Mouse (Mus musculus): ENCODE measurements around the gene Pip4k2c. TPM values are rescaled to one million over a fixed set of nuclear protein-coding genes. Genes with fewer than 3 reads are reported as not detected.

Pip4k2c gene
- polyA plus RNA-seq, 1 experiment from 2014 or later: 33.0 TPM

DNA sequence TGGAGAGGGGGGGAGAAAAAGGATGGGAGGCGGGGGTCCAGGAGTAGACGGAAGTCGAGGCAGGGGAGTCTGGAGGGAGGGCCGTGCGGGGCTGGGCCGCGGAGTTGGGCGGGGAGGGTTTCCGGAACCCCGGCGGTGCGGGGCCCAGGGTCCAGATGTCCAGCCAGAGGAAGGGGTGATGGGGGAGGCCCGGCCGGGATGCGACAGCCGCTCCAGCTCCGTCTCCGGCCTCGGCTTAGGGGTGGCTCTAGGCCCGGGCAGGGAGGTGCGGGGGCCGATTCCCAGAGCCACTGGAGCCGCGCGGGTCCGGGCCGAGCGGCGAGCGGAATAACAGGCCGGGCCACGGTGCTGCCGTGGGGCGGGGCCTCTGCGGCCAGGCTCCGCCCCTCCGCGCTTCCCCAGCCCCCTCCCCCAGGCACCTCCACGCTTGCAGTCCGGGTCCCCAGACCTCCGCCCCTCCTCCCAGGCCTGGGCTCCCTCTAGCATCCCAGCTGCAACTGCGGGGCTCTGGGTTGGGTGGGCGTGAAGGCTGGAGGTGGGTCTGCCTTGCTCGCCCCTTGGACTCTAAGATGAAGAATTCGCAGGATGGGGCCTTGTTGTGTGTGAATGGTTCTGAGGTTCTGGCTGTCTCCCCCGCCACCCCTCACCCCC lies 22.8 kb downstream of the Pip4k2c start:
- Histone ChIP-seq H3K36me3 (ENCODE audit: inconsistent target) (no peaks in the 10 kb centered on the region), H3K4me3 (ENCODE audit: inconsistent target) (no peak overlapping the region), H3K79me2 (ENCODE audit: inconsistent target) (no peaks in the 10 kb centered on the region), H3K27ac (no peak overlapping the region)
- 1% methylated on average over 44 of the region's 46 CpGs for WGBS (ENCODE audit: missing documents)

DNA sequence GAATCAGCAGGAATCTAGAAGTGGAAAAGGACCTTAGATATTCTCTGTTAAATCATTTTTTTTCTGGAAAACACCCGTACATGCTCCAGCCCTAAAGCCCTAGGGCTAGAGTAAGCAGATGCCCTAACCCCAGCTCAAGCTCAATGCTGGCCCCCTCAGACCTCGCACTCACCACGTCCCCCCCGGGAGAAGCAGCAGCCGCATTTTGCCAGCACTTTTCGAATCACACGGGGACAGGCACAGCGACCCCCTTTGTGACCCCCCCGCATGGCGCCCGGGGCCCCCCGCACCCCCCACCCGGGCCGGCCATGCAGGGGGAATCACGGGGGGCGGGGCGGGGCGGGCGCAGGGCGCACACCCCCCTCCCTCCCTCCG lies 23.3 kb downstream of the Pip4k2c start:
- 2% methylated on average over 11 of the region's 21 CpGs for WGBS (ENCODE audit: missing documents)
- H3K79me2 ChIP-seq (ENCODE audit: inconsistent target): no peaks in the 10 kb centered on the region
- H3K4me3 ChIP-seq (ENCODE audit: inconsistent target): no peak overlapping the region
- H3K27ac ChIP-seq: no peak overlapping the region
- no peaks in the 10 kb centered on the region for H3K36me3 ChIP-seq (ENCODE audit: inconsistent target)

DNA sequence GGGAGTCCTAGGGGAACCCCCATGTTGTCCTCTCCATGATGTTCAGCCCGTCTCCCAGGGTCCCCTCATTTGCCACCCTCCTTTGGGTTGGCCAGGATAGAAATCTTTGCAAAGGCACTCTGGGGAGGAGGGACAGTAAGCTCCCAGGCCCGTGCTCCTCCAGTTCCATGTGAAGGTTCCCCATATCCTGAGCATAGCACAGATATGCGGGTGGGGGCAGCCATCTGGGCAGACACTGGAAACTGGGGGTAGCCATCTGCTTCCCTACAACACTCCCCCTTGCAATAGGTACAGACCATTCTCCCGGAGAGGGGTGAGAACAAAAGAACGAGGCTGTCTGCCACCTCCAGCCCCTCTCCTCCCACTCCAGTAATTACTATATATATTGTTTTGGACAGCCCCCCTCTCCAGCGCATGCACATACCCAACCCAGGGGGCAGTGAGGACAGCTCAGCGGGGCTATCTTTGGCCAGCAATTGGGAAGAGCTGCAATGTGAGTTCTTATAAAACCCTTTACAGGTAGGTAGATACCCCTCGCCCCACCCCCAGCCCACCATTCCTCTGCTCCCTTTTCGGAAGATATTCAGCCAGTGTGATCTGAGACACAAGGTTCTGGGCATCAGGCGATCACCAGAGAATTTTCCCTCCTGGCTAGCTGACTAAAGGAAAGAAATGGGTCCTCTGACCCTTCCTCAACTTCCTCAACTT lies 23.9 kb downstream of the Pip4k2c start:
- no peaks in the 10 kb centered on the region for H3K36me3 ChIP-seq (ENCODE audit: inconsistent target)
- WGBS (ENCODE audit: missing documents): 79% methylated on average over 10 of the region's 10 CpGs
- H3K4me3 ChIP-seq (ENCODE audit: inconsistent target): no peak overlapping the region
- no peak overlapping the region for H3K27ac ChIP-seq
- H3K79me2 ChIP-seq (ENCODE audit: inconsistent target): no peaks in the 10 kb centered on the region

DNA sequence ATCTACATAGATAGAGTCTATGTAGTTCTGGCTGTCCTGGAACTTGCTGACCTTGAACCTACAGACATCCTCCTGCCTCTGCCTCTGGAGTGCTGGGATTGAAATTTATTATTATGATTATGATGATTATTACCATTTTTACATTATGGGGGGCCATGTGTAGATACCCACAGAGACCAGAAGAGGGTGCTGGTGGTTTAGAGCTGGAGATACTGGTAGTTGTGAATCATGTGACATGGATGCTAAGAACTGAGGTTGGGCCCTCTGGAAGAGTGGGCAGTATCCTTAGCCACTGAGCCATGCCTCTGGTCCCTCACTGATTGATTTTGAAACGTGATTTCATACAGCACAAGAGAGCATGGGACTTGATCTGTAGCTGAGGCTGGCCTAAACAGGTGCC lies 24.9 kb downstream of the Pip4k2c start:
- H3K79me2 ChIP-seq (ENCODE audit: inconsistent target): no peaks in the 10 kb centered on the region
- no peak overlapping the region for H3K4me3 ChIP-seq (ENCODE audit: inconsistent target)
- H3K27ac ChIP-seq: no peak overlapping the region
- 100% methylated on average over 1 of the region's 1 CpGs for WGBS (ENCODE audit: missing documents)
- no peaks in the 10 kb centered on the region for H3K36me3 ChIP-seq (ENCODE audit: inconsistent target)

DNA sequence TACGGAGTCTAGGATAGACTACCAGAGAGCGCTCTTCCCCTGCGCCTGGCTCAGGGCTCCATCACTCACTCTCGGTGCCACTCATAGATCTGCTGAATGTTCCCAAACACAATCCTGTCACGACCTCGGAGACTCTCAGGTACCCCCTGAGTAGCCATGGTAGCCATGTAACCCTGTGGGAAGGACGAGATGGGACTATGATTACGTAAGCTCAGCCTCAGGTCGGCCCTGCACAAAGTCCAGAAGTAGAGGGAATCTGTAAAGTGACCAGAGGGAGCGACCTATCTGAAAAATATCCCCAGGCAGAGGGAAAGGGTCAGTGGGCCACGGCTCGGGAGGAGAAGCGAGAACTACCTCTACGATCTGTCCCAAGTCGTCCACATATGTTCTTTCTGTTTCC lies 25.9 kb downstream of the Pip4k2c start:
- Histone ChIP-seq H3K36me3 (ENCODE audit: inconsistent target) (no peaks in the 10 kb centered on the region), H3K4me3 (ENCODE audit: inconsistent target) (no peak overlapping the region), H3K79me2 (ENCODE audit: inconsistent target) (no peaks in the 10 kb centered on the region), H3K27ac (no peak overlapping the region)
- 84% methylated on average over 15 of the region's 15 CpGs for WGBS (ENCODE audit: missing documents)

DNA sequence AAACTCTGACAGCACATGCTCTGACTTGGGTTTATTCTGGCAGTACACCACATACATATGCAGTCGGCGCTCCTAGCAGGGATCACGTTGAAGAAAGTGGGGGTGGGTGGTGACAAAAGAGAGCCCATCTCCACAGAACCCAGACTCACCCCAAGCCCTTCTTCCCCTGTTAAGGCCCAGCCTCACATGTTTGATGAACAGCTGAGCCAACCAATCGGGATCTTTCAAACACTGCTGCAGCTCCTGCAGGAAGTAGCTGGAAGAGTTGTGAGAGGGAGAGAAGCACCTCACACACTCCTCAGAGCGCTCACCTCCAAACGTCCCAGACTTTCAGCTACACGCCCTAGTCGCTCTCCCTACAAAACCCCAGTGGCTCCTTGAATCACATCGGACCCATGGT lies 26.3 kb downstream of the Pip4k2c start:
- no peak overlapping the region for H3K4me3 ChIP-seq (ENCODE audit: inconsistent target)
- H3K79me2 ChIP-seq (ENCODE audit: inconsistent target): no peaks in the 10 kb centered on the region
- no peaks in the 10 kb centered on the region for H3K36me3 ChIP-seq (ENCODE audit: inconsistent target)
- H3K27ac ChIP-seq: no peak overlapping the region
- whole genome bisulfite sequencing (ENCODE audit: missing documents): 81% methylated on average over 9 of the region's 9 CpGs

DNA sequence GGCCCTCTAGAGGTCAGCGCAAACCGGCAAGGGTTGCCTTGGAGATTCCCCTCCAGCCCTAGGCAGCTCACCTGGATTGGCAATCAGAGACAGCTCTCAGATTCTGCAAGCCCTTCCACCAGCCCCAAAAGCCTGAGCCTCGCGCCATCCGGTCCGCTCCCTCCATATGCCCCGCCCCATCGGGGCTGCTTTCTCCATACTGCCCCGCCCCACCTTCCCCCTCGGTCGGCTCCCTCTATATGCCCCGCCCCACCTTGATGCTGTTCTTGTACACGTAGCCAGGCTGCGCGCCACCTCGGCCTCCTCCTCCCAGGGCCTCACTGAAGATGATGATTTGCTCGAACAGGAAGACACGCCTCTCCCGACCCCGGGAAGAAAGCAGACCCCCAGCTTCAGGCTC lies 27.6 kb downstream of the Pip4k2c start:
- H3K4me3 ChIP-seq (ENCODE audit: inconsistent target): no peak overlapping the region
- 27% methylated on average over 17 of the region's 20 CpGs for WGBS (ENCODE audit: missing documents)
- no peaks in the 10 kb centered on the region for H3K36me3 ChIP-seq (ENCODE audit: inconsistent target)
- H3K79me2 ChIP-seq (ENCODE audit: inconsistent target): no peaks in the 10 kb centered on the region
- no peak overlapping the region for H3K27ac ChIP-seq

DNA sequence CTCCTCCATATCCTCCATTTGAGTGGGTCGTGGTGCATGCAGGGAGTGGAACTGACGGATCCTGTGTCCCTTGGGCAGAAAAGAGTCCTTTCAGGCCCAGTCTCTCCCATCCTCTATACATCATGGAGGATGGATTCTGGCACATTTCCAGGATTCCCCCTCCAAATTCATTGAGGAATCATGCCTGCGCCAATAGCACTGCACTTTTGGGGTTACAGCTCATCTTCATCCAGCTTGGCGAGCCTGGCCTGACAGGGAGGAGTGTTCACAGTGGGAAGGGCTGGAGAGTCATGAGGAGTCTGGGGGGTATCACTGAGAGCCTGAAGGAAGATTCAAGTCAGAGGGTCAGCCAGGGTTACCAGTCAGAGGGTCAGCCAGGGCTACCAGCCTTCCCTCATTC lies 28.8 kb downstream of the Pip4k2c start:
- Histone ChIP-seq H3K36me3 (ENCODE audit: inconsistent target) (no peaks in the 10 kb centered on the region), H3K79me2 (ENCODE audit: inconsistent target) (no peaks in the 10 kb centered on the region), H3K27ac (no peak overlapping the region), H3K4me3 (ENCODE audit: inconsistent target) (no peak overlapping the region)
- WGBS (ENCODE audit: missing documents): 93% methylated on average over 4 of the region's 4 CpGs

DNA sequence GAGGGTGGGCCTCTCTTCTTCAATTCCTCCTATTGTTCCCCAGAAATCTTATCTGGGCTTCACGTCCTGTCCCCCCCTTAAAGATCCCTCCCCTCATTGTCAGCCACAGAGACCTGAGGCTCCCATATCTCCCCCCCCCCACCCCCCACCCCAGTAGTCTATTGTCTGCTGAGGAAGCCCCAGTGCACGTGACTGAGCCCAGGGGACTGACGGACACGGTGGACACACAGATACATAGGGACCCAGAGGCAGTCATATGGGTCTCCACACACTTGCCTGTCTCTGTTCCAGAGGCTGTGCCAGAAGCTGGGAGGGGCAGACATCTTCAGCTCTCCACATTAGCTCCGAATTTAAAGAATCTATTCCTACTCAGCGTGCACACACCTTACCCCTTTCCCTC lies 29.8 kb downstream of the Pip4k2c start:
- no peak overlapping the region for H3K4me3 ChIP-seq (ENCODE audit: inconsistent target)
- WGBS (ENCODE audit: missing documents): 82% methylated on average over 6 of the region's 6 CpGs
- no peaks in the 10 kb centered on the region for H3K36me3 ChIP-seq (ENCODE audit: inconsistent target)
- no peak overlapping the region for H3K27ac ChIP-seq
- H3K79me2 ChIP-seq (ENCODE audit: inconsistent target): no peaks in the 10 kb centered on the region

DNA sequence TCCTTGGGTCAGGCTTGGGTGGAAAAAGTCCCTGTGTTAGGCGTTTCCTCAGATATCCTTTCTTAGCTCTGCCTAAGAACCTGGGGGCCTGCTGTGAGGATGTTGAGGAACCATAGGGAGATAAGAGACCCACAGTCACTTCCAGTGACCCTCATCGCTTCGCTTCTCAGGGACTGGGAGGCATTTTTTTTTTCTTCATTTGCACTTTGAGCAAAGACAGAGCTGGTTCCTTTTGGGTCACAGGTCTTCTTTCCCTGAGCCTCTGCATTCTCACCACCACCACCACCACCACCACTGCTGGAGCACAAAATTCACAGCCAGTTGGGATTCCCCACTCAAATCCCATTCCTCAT lies 30.7 kb downstream of the Pip4k2c start:
- Histone ChIP-seq H3K27ac (no peak overlapping the region), H3K4me3 (ENCODE audit: inconsistent target) (no peak overlapping the region), H3K36me3 (ENCODE audit: inconsistent target) (no peaks in the 10 kb centered on the region), H3K79me2 (ENCODE audit: inconsistent target) (no peaks in the 10 kb centered on the region)
- WGBS (ENCODE audit: missing documents): 64% methylated on average over 3 of the region's 3 CpGs

DNA sequence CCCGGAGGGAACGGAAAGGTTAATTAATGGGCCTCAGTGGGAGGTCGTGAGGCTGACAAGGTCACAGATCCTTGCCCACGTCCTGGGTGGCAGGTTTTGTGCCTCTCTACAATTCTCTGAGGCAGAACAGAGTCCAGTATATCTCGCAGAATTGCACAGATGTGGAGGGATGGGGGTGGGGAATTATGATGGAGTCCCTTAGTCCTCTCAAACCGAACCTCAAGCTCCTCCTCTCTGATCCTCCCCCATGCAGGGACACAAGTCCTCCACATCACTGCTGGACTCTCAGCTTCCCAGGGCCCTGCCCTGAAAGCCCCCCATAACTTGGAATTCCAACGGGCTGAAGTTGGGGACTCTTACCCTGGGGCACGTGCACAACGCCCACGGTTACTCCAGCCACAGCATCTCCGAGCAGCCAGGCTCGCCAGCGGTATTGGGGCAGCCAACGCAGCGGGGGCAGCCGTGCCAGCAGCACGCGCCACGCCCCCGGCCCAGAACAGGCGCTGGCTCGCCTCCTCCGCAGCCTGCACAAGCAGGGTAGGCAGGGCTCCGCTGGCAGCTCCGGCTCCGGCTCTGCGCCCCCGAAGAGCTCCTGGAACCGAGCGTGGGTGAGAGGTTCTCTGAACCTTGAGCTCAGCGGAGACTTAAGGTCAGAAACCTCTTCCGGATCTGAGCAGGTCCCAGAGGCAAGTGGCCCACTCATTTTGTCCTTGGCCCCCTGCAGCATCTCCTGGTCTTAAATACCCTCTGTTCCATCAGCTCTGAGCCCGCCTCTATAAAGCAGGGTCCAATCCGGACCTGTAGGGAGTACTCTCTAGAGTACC lies 31.3 kb downstream of the Pip4k2c start, which contains the start of gene Slc26a10:
Slc26a10 (minus strand) TSS at position 775 of the 824 bp plus-strand sequence.
- H3K4me3 ChIP-seq (ENCODE audit: inconsistent target): no peak within 1 kb of the TSS
- 7% methylated on average over 34 of the region's 34 CpGs for WGBS (ENCODE audit: missing documents)
- H3K27ac ChIP-seq: no peak within 1 kb of the TSS
- no peaks in the 10 kb centered on the region for H3K36me3 ChIP-seq (ENCODE audit: inconsistent target)
- no peaks in the 10 kb centered on the region for H3K79me2 ChIP-seq (ENCODE audit: inconsistent target)

DNA sequence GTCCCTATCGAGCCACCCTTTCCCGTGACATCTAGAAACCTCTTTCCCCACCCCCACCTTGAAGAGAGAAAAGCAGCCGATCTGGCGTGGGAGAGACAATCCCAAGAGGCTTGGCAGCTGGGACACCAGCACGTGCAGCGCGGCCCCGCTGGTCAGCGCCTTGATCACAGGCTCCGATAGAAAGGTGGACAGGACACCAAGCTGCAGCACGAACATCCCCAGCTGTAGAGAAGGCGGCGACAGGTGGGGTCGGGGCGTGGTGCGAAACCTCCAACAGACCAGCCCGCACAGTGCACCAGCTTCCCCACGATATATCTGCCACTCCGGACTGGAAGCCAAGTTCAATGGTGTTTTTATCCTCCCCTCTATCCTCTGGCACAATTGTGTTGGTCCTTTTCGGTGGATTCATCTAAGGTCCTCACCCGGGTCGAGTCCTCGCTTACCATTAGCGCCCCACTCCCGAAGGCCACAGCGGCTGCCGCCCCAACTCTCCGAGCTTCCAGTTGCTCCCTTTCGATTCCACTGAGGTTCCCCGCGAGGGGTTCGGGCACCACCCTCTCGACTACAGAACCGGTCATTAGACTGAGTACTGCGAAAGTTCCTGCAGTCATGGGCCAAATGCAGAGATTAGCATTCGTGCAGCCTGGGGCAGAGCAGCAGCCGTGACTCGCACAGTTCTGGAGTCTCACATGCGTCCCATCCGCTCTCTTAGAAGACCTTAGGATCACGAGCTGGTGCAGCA lies 32.9 kb downstream of the Pip4k2c start:
- WGBS (ENCODE audit: missing documents): 8% methylated on average over 41 of the region's 41 CpGs

DNA sequence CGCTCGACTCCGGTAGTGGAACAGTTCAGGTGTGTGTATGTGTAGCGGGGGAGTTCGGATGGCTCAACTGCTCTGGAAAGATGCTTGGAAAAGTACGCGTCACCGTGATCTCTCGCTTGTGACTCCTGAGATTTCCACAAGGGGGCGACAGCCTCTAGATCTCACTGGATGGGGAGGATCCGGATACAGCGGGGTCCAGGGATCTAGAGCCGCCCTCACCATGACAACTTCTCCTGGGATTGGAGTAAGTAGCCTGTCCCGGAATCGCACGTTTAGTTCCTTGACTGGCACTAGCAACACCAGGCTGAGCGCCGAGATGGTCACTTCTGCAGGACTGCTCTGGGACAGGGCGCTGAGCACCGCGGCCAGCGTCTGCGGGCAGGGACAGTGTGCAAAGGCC lies 33.7 kb downstream of the Pip4k2c start:
- H3K36me3 ChIP-seq (ENCODE audit: inconsistent target): no peaks in the 10 kb centered on the region
- WGBS (ENCODE audit: missing documents): 2% methylated on average over 23 of the region's 23 CpGs
- H3K27ac ChIP-seq: no peak overlapping the region
- no peak overlapping the region for H3K4me3 ChIP-seq (ENCODE audit: inconsistent target)
- H3K79me2 ChIP-seq (ENCODE audit: inconsistent target): no peaks in the 10 kb centered on the region

More for the DNA sequence above, 32.9 kb downstream of the Pip4k2c start:
- Histone ChIP-seq H3K4me3 (ENCODE audit: inconsistent target) (no peak overlapping the region), H3K36me3 (ENCODE audit: inconsistent target) (no peaks in the 10 kb centered on the region), H3K27ac (no peak overlapping the region), H3K79me2 (ENCODE audit: inconsistent target) (no peaks in the 10 kb centered on the region)

DNA sequence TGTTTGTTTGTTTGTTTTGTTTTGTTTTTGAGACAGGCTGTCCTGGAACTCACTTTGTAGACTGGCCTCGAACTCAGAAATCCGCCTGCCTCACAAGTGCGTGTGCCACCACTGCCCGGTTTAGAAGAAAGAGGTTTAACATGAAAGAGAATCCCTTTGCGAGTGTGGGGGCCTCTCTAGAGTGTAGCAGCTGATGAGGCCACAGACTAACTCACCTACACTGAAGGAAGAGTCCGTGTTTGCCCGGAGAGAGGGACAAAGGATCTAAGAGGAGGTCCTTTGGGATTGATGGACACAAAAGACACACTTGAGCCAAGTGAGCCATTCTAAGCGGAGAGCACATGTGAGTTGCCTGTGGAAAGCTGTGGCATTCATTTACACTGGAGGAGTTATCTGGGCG lies 34.1 kb downstream of the Pip4k2c start:
- Histone ChIP-seq H3K36me3 (ENCODE audit: inconsistent target) (no peaks in the 10 kb centered on the region; the same call in 1 of the 2 replicates), H3K27ac (no peak overlapping the region), H3K4me3 (ENCODE audit: inconsistent target) (no peak overlapping the region), H3K79me2 (ENCODE audit: inconsistent target) (no peaks in the 10 kb centered on the region)
- WGBS (ENCODE audit: missing documents): 23% methylated on average over 9 of the region's 9 CpGs
